Mouse (Mus musculus): Measurements from ENCODE around the gene Epb41l1.

- TF ChIP-seq POLR2A (IDR thresholded peaks at IDR 0.05; ENCODE audit: insufficient read depth, low read depth, low read length) (no peak), EP300 (IDR thresholded peaks at IDR 0.05; ENCODE audit: insufficient read depth, low read depth, low read length) (no peak)
Measured at GRCm38 (mm10) chr2:156542410-156542809, 121.7 kb downstream of the Epb41l1 start.

Data from heart, adult 2 months (tissue).